Mouse (Mus musculus): ENCODE measurements around the gene Ankfn1. TPM values are rescaled to one million over a fixed set of nuclear protein-coding genes. Genes with fewer than 3 reads are reported as not detected.

Ankfn1 gene
- polyA plus RNA-seq (2012; rRNA removed): 2.5 and 4.5 TPM in 2 replicates

GRCm38 (mm10) chr11:89777431-89777830 lies at the start of gene Ankfn1:
Ankfn1 (minus strand) TSS chr11:89777653.
- no peak within 1 kb of the TSS for H3K27ac ChIP-seq (ENCODE audit: insufficient read depth, low read length)
- H3K4me1 ChIP-seq (ENCODE audit: control insufficient read depth, insufficient read depth, low read length): no peaks in the 10 kb centered on the region
- no peak for TF ChIP-seq POLR2A (IDR thresholded peaks at IDR 0.05; ENCODE audit: extremely low read depth, insufficient read depth, low read length)
- TF ChIP-seq CTCF (IDR thresholded peaks at IDR 0.05; ENCODE audit: extremely low read depth, insufficient read depth, low read length): no peak
- no peak within 1 kb of the TSS for H3K4me3 ChIP-seq (ENCODE audit: insufficient read depth, low read length)

- TF ChIP-seq POLR2A (IDR thresholded peaks at IDR 0.05; ENCODE audit: extremely low read depth, insufficient read depth, low read length) (no peak), CTCF (IDR thresholded peaks at IDR 0.05; ENCODE audit: extremely low read depth, insufficient read depth, low read length) (no peak)
- no peak overlapping the region for H3K4me3 ChIP-seq (ENCODE audit: insufficient read depth, low read length)
- H3K4me1 ChIP-seq (ENCODE audit: control insufficient read depth, insufficient read depth, low read length): no peaks in the 10 kb centered on the region
- H3K27ac ChIP-seq (ENCODE audit: insufficient read depth, low read length): no peak overlapping the region
Observed at GRCm38 (mm10) chr11:89823661-89824446, 46.4 kb upstream of the Ankfn1 start.

- Histone ChIP-seq H3K4me3 (ENCODE audit: insufficient read depth, low read length) (no peak overlapping the region), H3K27ac (ENCODE audit: insufficient read depth, low read length) (no peak overlapping the region), H3K4me1 (ENCODE audit: control insufficient read depth, insufficient read depth, low read length) (no peaks in the 10 kb centered on the region)
- TF ChIP-seq POLR2A (IDR thresholded peaks at IDR 0.05; ENCODE audit: extremely low read depth, insufficient read depth, low read length): no peak
- no peak for TF ChIP-seq CTCF (IDR thresholded peaks at IDR 0.05; ENCODE audit: extremely low read depth, insufficient read depth, low read length)
Observed at GRCm38 (mm10) chr11:89818594-89818993, 41.1 kb upstream of the Ankfn1 start.

- Histone ChIP-seq H3K4me1 (ENCODE audit: control insufficient read depth, insufficient read depth, low read length) (no peaks in the 10 kb centered on the region), H3K27ac (ENCODE audit: insufficient read depth, low read length) (no peak overlapping the region), H3K4me3 (ENCODE audit: insufficient read depth, low read length) (no peak overlapping the region)
- TF ChIP-seq CTCF (IDR thresholded peaks at IDR 0.05; ENCODE audit: extremely low read depth, insufficient read depth, low read length) (no peak), POLR2A (IDR thresholded peaks at IDR 0.05; ENCODE audit: extremely low read depth, insufficient read depth, low read length) (no peak)
Observed at GRCm38 (mm10) chr11:89811403-89811802, 34.0 kb upstream of the Ankfn1 start.

GRCm38 (mm10) chr11:89807998-89808397 lies 30.5 kb upstream of the Ankfn1 start:
- no peaks in the 10 kb centered on the region for H3K4me1 ChIP-seq (ENCODE audit: control insufficient read depth, insufficient read depth, low read length)
- H3K27ac ChIP-seq (ENCODE audit: insufficient read depth, low read length): no peak overlapping the region
- H3K4me3 ChIP-seq (ENCODE audit: insufficient read depth, low read length): no peak overlapping the region
- TF ChIP-seq POLR2A (IDR thresholded peaks at IDR 0.05; ENCODE audit: extremely low read depth, insufficient read depth, low read length): no peak
- no peak for TF ChIP-seq CTCF (IDR thresholded peaks at IDR 0.05; ENCODE audit: extremely low read depth, insufficient read depth, low read length)

GRCm38 (mm10) chr11:89804822-89805221 lies 27.4 kb upstream of the Ankfn1 start:
- Histone ChIP-seq H3K4me3 (ENCODE audit: insufficient read depth, low read length) (no peak overlapping the region), H3K27ac (ENCODE audit: insufficient read depth, low read length) (no peak overlapping the region), H3K4me1 (ENCODE audit: control insufficient read depth, insufficient read depth, low read length) (peaks cover 1% of the 10 kb centered on the region; the same call in 1 of the 2 replicates)
- TF ChIP-seq CTCF (IDR thresholded peaks at IDR 0.05; ENCODE audit: extremely low read depth, insufficient read depth, low read length) (no peak), POLR2A (IDR thresholded peaks at IDR 0.05; ENCODE audit: extremely low read depth, insufficient read depth, low read length) (no peak)

- H3K27ac ChIP-seq (ENCODE audit: insufficient read depth, low read length): no peak overlapping the region
- H3K4me1 ChIP-seq (ENCODE audit: control insufficient read depth, insufficient read depth, low read length): peaks cover 1% of the 10 kb centered on the region; the same call in 1 of the 2 replicates
- no peak overlapping the region for H3K4me3 ChIP-seq (ENCODE audit: insufficient read depth, low read length)
- TF ChIP-seq CTCF (IDR thresholded peaks at IDR 0.05; ENCODE audit: extremely low read depth, insufficient read depth, low read length): no peak
Observed at GRCm38 (mm10) chr11:89803974-89804373, 26.5 kb upstream of the Ankfn1 start.

- Histone ChIP-seq H3K27ac (ENCODE audit: insufficient read depth, low read length) (no peak overlapping the region), H3K4me1 (ENCODE audit: control insufficient read depth, insufficient read depth, low read length) (no peaks in the 10 kb centered on the region), H3K4me3 (ENCODE audit: insufficient read depth, low read length) (no peak overlapping the region)
- TF ChIP-seq CTCF (IDR thresholded peaks at IDR 0.05; ENCODE audit: extremely low read depth, insufficient read depth, low read length) (no peak), POLR2A (IDR thresholded peaks at IDR 0.05; ENCODE audit: extremely low read depth, insufficient read depth, low read length) (no peak)
Observed at GRCm38 (mm10) chr11:89792709-89793108, 15.3 kb upstream of the Ankfn1 start.

- TF ChIP-seq POLR2A (IDR thresholded peaks at IDR 0.05; ENCODE audit: extremely low read depth, insufficient read depth, low read length) (no peak), CTCF (IDR thresholded peaks at IDR 0.05; ENCODE audit: extremely low read depth, insufficient read depth, low read length) (no peak)
- no peak overlapping the region for H3K4me3 ChIP-seq (ENCODE audit: insufficient read depth, low read length)
Observed at GRCm38 (mm10) chr11:89776070-89776469, 1.4 kb downstream of the Ankfn1 start.

GRCm38 (mm10) chr11:89774913-89775312 lies 2.5 kb downstream of the Ankfn1 start:
- TF ChIP-seq POLR2A (IDR thresholded peaks at IDR 0.05; ENCODE audit: extremely low read depth, insufficient read depth, low read length) (no peak), CTCF (IDR thresholded peaks at IDR 0.05; ENCODE audit: extremely low read depth, insufficient read depth, low read length) (no peak)
- Histone ChIP-seq H3K27ac (ENCODE audit: insufficient read depth, low read length) (no peak overlapping the region), H3K4me1 (ENCODE audit: control insufficient read depth, insufficient read depth, low read length) (no peaks in the 10 kb centered on the region), H3K4me3 (ENCODE audit: insufficient read depth, low read length) (no peak overlapping the region)

More at GRCm38 (mm10) chr11:89776070-89776469, 1.4 kb downstream of the Ankfn1 start:
- Histone ChIP-seq H3K4me1 (ENCODE audit: control insufficient read depth, insufficient read depth, low read length) (no peaks in the 10 kb centered on the region), H3K27ac (ENCODE audit: insufficient read depth, low read length) (no peak overlapping the region)
